Mouse (Mus musculus) MEL (cell line): ENCODE data around the gene Epha4. TPM values are rescaled to one million over a fixed set of nuclear protein-coding genes. Genes with fewer than 3 reads are reported as not detected.

Source experiments
- DNase-seq: peaks from one replicate; pipeline ENCODE4 v3.0.0; 2011; ENCODE audit warnings: low read depth, low spot score
- H3K27ac ChIP-seq: 2 replicates; pipeline ENCODE4 v1.5.1; 2012; ENCODE audit warnings: low read depth, mild to moderate bottlenecking, control low read depth, low read length, moderate library complexity; ENCODE audit not compliant: control insufficient read depth
- H3K27me3 ChIP-seq, 2 experiments: fragments of 150-350 bp in 1 of 2; sonication (generic) in 1 of 2; 2 replicates each; pipeline ENCODE4 v1.6.1; 2012; ENCODE audit warnings: low read length in 2 of 2, mild to moderate bottlenecking in 2 of 2, improper control_type of control experiment in 1 of 2, moderate library complexity in 1 of 2; ENCODE audit not compliant: insufficient read depth in 2 of 2, control insufficient read depth in 1 of 2
- H3K36me3 ChIP-seq, 2 experiments: 2 replicates each; pipeline ENCODE4 v1.6.1; 2012 to 2014; ENCODE audit warnings: low read length in 2 of 2, improper control_type of control experiment in 1 of 2, inconsistent platforms in 1 of 2, mild to moderate bottlenecking in 1 of 2; ENCODE audit not compliant: insufficient read depth in 2 of 2, control insufficient read depth in 1 of 2
- H3K4me1 ChIP-seq, 2 experiments: fragments of 150-350 bp in 1 of 2; sonication (generic) in 1 of 2; 2 replicates each; pipeline ENCODE4 v1.6.1; 2012; ENCODE audit warnings: low read length in 2 of 2, improper control_type of control experiment in 1 of 2, mild to moderate bottlenecking in 1 of 2; ENCODE audit not compliant: insufficient read depth in 2 of 2, control insufficient read depth in 1 of 2
- H3K4me3 ChIP-seq, 2 experiments: fragments of 150-350 bp in 1 of 2; sonication (generic) in 1 of 2; 2 replicates each; pipeline ENCODE4 v1.5.1; 2012; ENCODE audit warnings: low read depth in 2 of 2, low read length in 2 of 2, mild to moderate bottlenecking in 2 of 2, moderate library complexity in 2 of 2, control low read depth in 1 of 2, improper control_type of control experiment in 1 of 2; ENCODE audit not compliant: control insufficient read depth in 1 of 2, insufficient read depth in 1 of 2
- H3K79me2 ChIP-seq: 2 replicates; pipeline ENCODE4 v1.6.1; 2012; ENCODE audit warnings: mild to moderate bottlenecking, low read length, moderate library complexity; ENCODE audit not compliant: control insufficient read depth, poor library complexity, insufficient read depth
- H3K9ac ChIP-seq: 2 replicates; pipeline ENCODE4 v1.6.1; 2012; ENCODE audit warnings: low read depth, mild to moderate bottlenecking, control low read depth, low read length, moderate library complexity; ENCODE audit not compliant: control insufficient read depth, poor library complexity, severe bottlenecking
- H3K9me3 ChIP-seq: fragments of 150-350 bp; sonication (generic); replicated peaks from 2 replicates; pipeline ENCODE4 v1.6.1; 2012; ENCODE audit warnings: mild to moderate bottlenecking, low read length, improper control_type of control experiment, moderate library complexity; ENCODE audit not compliant: insufficient read depth
- BHLHE40 ChIP-seq: IDR thresholded peaks from 2 replicates; pipeline ENCODE4 v1.6.1; 2012; ENCODE audit warnings: low read depth, mild to moderate bottlenecking, inconsistent platforms, low read length, improper control_type of control experiment, borderline replicate concordance
- CHD1 ChIP-seq: IDR thresholded peaks from 2 replicates; pipeline ENCODE4 v1.6.1; 2012; ENCODE audit warnings: low read depth, mild to moderate bottlenecking, inconsistent platforms, low read length, improper control_type of control experiment
- CHD2 ChIP-seq: IDR thresholded peaks from 2 replicates; pipeline ENCODE4 v1.6.1; 2011; ENCODE audit warnings: low read length, improper control_type of control experiment
- CTCF ChIP-seq, 3 experiments: IDR thresholded peaks in 2 of 3; conservative IDR thresholded peaks in 1 of 3; 2 replicates each; pipeline ENCODE4 v1.5.1; 2011 to 2012; ENCODE audit warnings: low read length in 3 of 3, low read depth in 2 of 3, mild to moderate bottlenecking in 2 of 3, improper control_type of control experiment in 1 of 3, inconsistent platforms in 1 of 3, mixed read lengths in 1 of 3, moderate library complexity in 1 of 3; ENCODE audit not compliant: control insufficient read depth in 1 of 3, insufficient read depth in 1 of 3, poor library complexity in 1 of 3, severe bottlenecking in 1 of 3
- E2F4 ChIP-seq: IDR thresholded peaks from 2 replicates; pipeline ENCODE4 v1.6.1; 2011; ENCODE audit warnings: low read depth, low read length, improper control_type of control experiment, borderline replicate concordance
- ELF1 ChIP-seq: IDR thresholded peaks from 2 replicates; pipeline ENCODE4 v1.6.1; 2014; ENCODE audit warnings: low read depth, mild to moderate bottlenecking, inconsistent platforms, low read length, improper control_type of control experiment, moderate library complexity
- EP300 ChIP-seq, 2 experiments: IDR thresholded peaks; 2 replicates each; pipeline ENCODE4 v1.6.1; 2011; ENCODE audit warnings: improper control_type of control experiment in 2 of 2, low read length in 2 of 2, low read depth in 1 of 2, mild to moderate bottlenecking in 1 of 2
- GATA1 ChIP-seq: IDR thresholded peaks from 2 replicates; pipeline ENCODE4 v1.6.1; 2011; ENCODE audit warnings: low read depth, low read length, improper control_type of control experiment
- HCFC1 ChIP-seq: IDR thresholded peaks from 2 replicates; pipeline ENCODE4 v1.6.1; 2012; ENCODE audit warnings: low read depth, mild to moderate bottlenecking, inconsistent platforms, low read length, improper control_type of control experiment, moderate library complexity
- MAFK ChIP-seq: IDR thresholded peaks from 2 replicates; pipeline ENCODE4 v1.6.1; 2011; ENCODE audit warnings: low read depth, mild to moderate bottlenecking, low read length, improper control_type of control experiment, borderline replicate concordance
- MEF2A ChIP-seq: IDR thresholded peaks from 2 replicates; pipeline ENCODE4 v1.6.1; 2014; ENCODE audit warnings: low read depth, mild to moderate bottlenecking, inconsistent platforms, low read length, improper control_type of control experiment; ENCODE audit not compliant: poor library complexity, insufficient replicate concordance, severe bottlenecking; ENCODE audit errors: extremely low read depth
- MXI1 ChIP-seq: IDR thresholded peaks from 2 replicates; pipeline ENCODE4 v1.6.1; 2011; ENCODE audit warnings: mild to moderate bottlenecking, low read depth, low read length, improper control_type of control experiment
- MYB ChIP-seq: IDR thresholded peaks from 2 replicates; pipeline ENCODE4 v1.6.1; 2011; ENCODE audit warnings: mild to moderate bottlenecking, low read depth, low read length, improper control_type of control experiment
- MYC ChIP-seq: IDR thresholded peaks from 2 replicates; pipeline ENCODE4 v1.6.1; 2011; ENCODE audit warnings: low read depth, mild to moderate bottlenecking, low read length, improper control_type of control experiment, moderate library complexity
- NRF1 ChIP-seq: IDR thresholded peaks from 2 replicates; pipeline ENCODE4 v1.6.1; 2014; ENCODE audit warnings: low read depth, mild to moderate bottlenecking, inconsistent platforms, low read length, improper control_type of control experiment, moderate library complexity; ENCODE audit not compliant: poor library complexity, insufficient read depth, severe bottlenecking
- RAD21 ChIP-seq: IDR thresholded peaks from 2 replicates; pipeline ENCODE4 v1.6.1; 2011; ENCODE audit warnings: mild to moderate bottlenecking, low read depth, low read length, improper control_type of control experiment
- RCOR1 ChIP-seq: IDR thresholded peaks from 2 replicates; pipeline ENCODE4 v1.6.1; 2012; ENCODE audit warnings: low read depth, mild to moderate bottlenecking, inconsistent platforms, low read length, improper control_type of control experiment
- SIN3A ChIP-seq: IDR thresholded peaks from 2 replicates; pipeline ENCODE4 v1.6.1; 2012; ENCODE audit warnings: low read length, improper control_type of control experiment, inconsistent platforms
- TAL1 ChIP-seq: IDR thresholded peaks from 2 replicates; pipeline ENCODE4 v1.6.1; 2012; ENCODE audit warnings: mild to moderate bottlenecking, inconsistent platforms, low read length, moderate library complexity, mixed read lengths
- TCF12 ChIP-seq: IDR thresholded peaks from 2 replicates; pipeline ENCODE4 v1.6.1; 2014; ENCODE audit warnings: low read depth, mild to moderate bottlenecking, inconsistent platforms, low read length, improper control_type of control experiment, moderate library complexity
- UBTF ChIP-seq: IDR thresholded peaks from 2 replicates; pipeline ENCODE4 v1.6.1; 2012; ENCODE audit warnings: low read depth, mild to moderate bottlenecking, inconsistent platforms, low read length, improper control_type of control experiment, moderate library complexity, borderline replicate concordance; ENCODE audit not compliant: insufficient read depth
- ZKSCAN1 ChIP-seq: IDR thresholded peaks from 2 replicates; pipeline ENCODE4 v1.6.1; 2012; ENCODE audit warnings: low read depth, mild to moderate bottlenecking, inconsistent platforms, low read length, improper control_type of control experiment, moderate library complexity
- ZMIZ1 ChIP-seq: IDR thresholded peaks from 2 replicates; pipeline ENCODE4 v1.6.1; 2012; ENCODE audit warnings: low read depth, mild to moderate bottlenecking, inconsistent platforms, low read length, improper control_type of control experiment, moderate library complexity
- polyA plus RNA-seq, 2 experiments: library from polyadenylated mRNA; stranded (reverse) in 1 of 2; unstranded in 1 of 2; fragments of >175 nt in 1 of 2; fragments of >200 nt in 1 of 2; gene quantifications; 2 replicates each; pipeline versions ENCODE4 v1.2.1 to v1.2.4; 2012; ENCODE audit warnings: low replicate concordance in 2 of 2, low read depth in 1 of 2; ENCODE audit not compliant: insufficient read length in 2 of 2, insufficient read depth in 1 of 2, missing spikeins in 1 of 2
- total RNA-seq: library from RNA; depleted of rRNA; stranded (reverse); fragments of 300-350 nt; gene quantifications from 2 replicates; pipeline ENCODE4 v1.2.3, GENCODE M21; 2012

Gene Epha4
- total and polyA plus RNA-seq, 3 experiments = not detected

DNA sequence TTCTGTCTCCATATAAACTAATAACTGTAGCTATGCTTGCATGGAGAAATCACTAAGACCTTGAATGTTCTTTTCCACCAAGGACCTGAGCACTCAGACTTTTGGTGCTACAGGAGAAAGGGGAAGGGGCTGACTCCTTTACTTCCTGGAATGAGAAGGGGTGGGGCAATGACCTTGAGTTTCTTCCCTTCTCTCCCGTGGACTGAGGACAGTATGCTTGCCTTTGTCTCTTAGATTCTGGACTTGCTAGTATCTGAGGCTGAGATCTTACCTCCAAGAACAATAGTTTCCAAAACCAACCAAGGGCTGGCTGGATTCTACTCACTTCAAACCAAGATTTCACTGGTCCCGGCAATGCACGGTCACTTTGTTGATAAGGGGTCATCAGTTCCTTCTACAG, 3.8 kb upstream of the Epha4 start:
- H3K4me1 ChIP-seq = no peaks in the 10 kb centered on the region
- no peaks in the 10 kb centered on the region for H3K36me3 ChIP-seq
- H3K27me3 ChIP-seq = no peaks in the 10 kb centered on the region
- no peak overlapping the region for H3K4me3 ChIP-seq
- H3K9ac ChIP-seq = no peak overlapping the region
- no peak for TF ChIP-seq TCF12
- TF ChIP-seq MYB = no peak
- TF ChIP-seq ZKSCAN1 = no peak
- TF ChIP-seq CHD1 = no peak
- TF ChIP-seq HCFC1 = no peak
- TF ChIP-seq, all 39 proteins: peak for 0
- DNase-seq = no peak
- no peaks in the 10 kb centered on the region for H3K79me2 ChIP-seq
- H3K27ac ChIP-seq = no peak overlapping the region
- no peaks in the 10 kb centered on the region for H3K9me3 ChIP-seq

- Histone ChIP-seq H3K9me3 (no peaks in the 10 kb centered on the region), H3K36me3 (no peaks in the 10 kb centered on the region), H3K4me3 (no peak overlapping the region), H3K4me1 (no peaks in the 10 kb centered on the region), H3K27ac (no peak overlapping the region), H3K9ac (no peak overlapping the region), H3K27me3 (no peaks in the 10 kb centered on the region), H3K79me2 (no peaks in the 10 kb centered on the region)
- DNase-seq = peak; percentile 1
- TF ChIP-seq CTCF (IDR thresholded peaks at IDR 0.05 in 2 of 3, conservative IDR thresholded peaks at IDR 0.05 in 1 of 3; ENCODE audit: control insufficient read depth in 1 of 3, insufficient read depth in 1 of 3, low read depth in 2 of 3, low read length in 3 of 3, poor library complexity in 1 of 3, severe bottlenecking in 1 of 3) = peak in 1 of 3 experiments; percentile 45; a peak in 3 of 6 replicates
- TF ChIP-seq RAD21 = peak; percentile 2; the same call in 1 of the 2 replicates
- no peak for TF ChIP-seq EP300 (IDR thresholded peaks at IDR 0.05; ENCODE audit: low read depth in 1 of 2, low read length in 2 of 2)
Observed at GRCm38 (mm10) chr1:77516203-77516991, 1.5 kb upstream of the Epha4 start.

GRCm38 (mm10) chr1:77515651-77515981, 728 bp upstream of the Epha4 start:
- H3K27me3 ChIP-seq = no peaks in the 10 kb centered on the region
- H3K4me1 ChIP-seq = no peaks in the 10 kb centered on the region
- DNase-seq = no peak
- no peak overlapping the region for H3K27ac ChIP-seq
- H3K36me3 ChIP-seq = no peaks in the 10 kb centered on the region
- H3K79me2 ChIP-seq = no peaks in the 10 kb centered on the region
- no peaks in the 10 kb centered on the region for H3K9me3 ChIP-seq
- no peak overlapping the region for H3K9ac ChIP-seq
- no peak for TF ChIP-seq RCOR1
- TF ChIP-seq MEF2A = no peak
- TF ChIP-seq MAFK = no peak
- no peak for TF ChIP-seq NRF1
- no peak for TF ChIP-seq MXI1
- TF ChIP-seq E2F4 = no peak
- TF ChIP-seq MYC = no peak
- TF ChIP-seq ZKSCAN1 = no peak
- no peak for TF ChIP-seq TCF12
- no peak for TF ChIP-seq ZMIZ1
- no peak for TF ChIP-seq TAL1
- no peak for TF ChIP-seq ELF1
- TF ChIP-seq GATA1 = no peak
- no peak for TF ChIP-seq BHLHE40
- TF ChIP-seq CHD2 = no peak
- no peak for TF ChIP-seq SIN3A
- TF ChIP-seq UBTF = no peak
- TF ChIP-seq EP300 (IDR thresholded peaks at IDR 0.05; ENCODE audit: low read depth in 1 of 2, low read length in 2 of 2) = no peak
- TF ChIP-seq MYB = no peak
- no peak overlapping the region for H3K4me3 ChIP-seq
